In genomic region chrX:74367512-74367911, GRCm38 (mm10) we compare ENCODE assay signal across 8 mouse cellular contexts. TPM values are rescaled to one million over a fixed set of nuclear protein-coding genes. Genes with fewer than 3 reads are reported as not detected.
DNase-seq lines count a peak whose midpoint lies in the region; ATAC-seq and TF ChIP-seq lines count a peak whose summit lies in the region.

No protein-coding gene starts in this region.

- no peaks in the 10 kb centered on the region for H3K36me3 ChIP-seq in kidney, adult 2 months (ENCODE audit: control insufficient read depth, insufficient read depth, low read length)
- H3K36me3 ChIP-seq in hindbrain, embryonic 11.5 days (ENCODE audit: control insufficient read depth, insufficient read depth, low read length): no peaks in the 10 kb centered on the region
- H3K36me3 ChIP-seq in midbrain, embryonic 11.5 days (ENCODE audit: control insufficient read depth, insufficient read depth, low read length): no peaks in the 10 kb centered on the region

- 47% methylated on average over 10 of the region's 10 CpGs for WGBS in kidney, adult 2 months
- 75% methylated on average over 10 of the region's 10 CpGs for WGBS in hindbrain, embryonic 11.5 days
- WGBS in midbrain, embryonic 11.5 days: 74% methylated on average over 10 of the region's 10 CpGs

- H3K4me3 ChIP-seq in kidney, adult 2 months (ENCODE audit: insufficient read depth, low read depth, low read length): peak overlapping the region; percentile 80
- peak overlapping the region; percentile 89 for H3K4me3 ChIP-seq in bone marrow macrophage, adult 2 months (ENCODE audit: insufficient read depth, low read length)
- peak overlapping the region; percentile 56 for H3K4me3 ChIP-seq in hindbrain, embryonic 11.5 days (ENCODE audit: low read depth, low read length)
- H3K4me3 ChIP-seq in midbrain, embryonic 11.5 days (ENCODE audit: low read depth, low read length): peak overlapping the region; percentile 59

- H3K4me1 ChIP-seq in kidney, adult 2 months (ENCODE audit: control insufficient read depth, insufficient read depth, low read length): peaks cover 9% of the 10 kb centered on the region; the same call in 1 of the 2 replicates
- peaks cover 21% of the 10 kb centered on the region for H3K4me1 ChIP-seq in bone marrow macrophage, adult 2 months (ENCODE audit: control insufficient read depth, insufficient read depth, low read length)
- 0 out of 2 replicates have a peak, but pooled peaks cover 2% of the 10 kb centered on the region for H3K4me1 ChIP-seq in hindbrain, embryonic 11.5 days (replicated peaks; ENCODE audit: control insufficient read depth, insufficient read depth, low read length)
- peaks cover 6% of the 10 kb centered on the region for H3K4me1 ChIP-seq in midbrain, embryonic 11.5 days (ENCODE audit: control insufficient read depth, insufficient read depth, low read length)

- peak overlapping the region; percentile 77 for H3K9ac ChIP-seq in hindbrain, embryonic 11.5 days (ENCODE audit: low read depth, low read length)
- peak overlapping the region; percentile 76 for H3K9ac ChIP-seq in midbrain, embryonic 11.5 days (ENCODE audit: low read length)

- no peaks in the 10 kb centered on the region for H3K9me3 ChIP-seq in hindbrain, embryonic 11.5 days (ENCODE audit: control insufficient read depth, low read length)
- no peaks in the 10 kb centered on the region for H3K9me3 ChIP-seq in midbrain, embryonic 11.5 days (ENCODE audit: control insufficient read depth, low read length)

- H3K4me2 ChIP-seq in hindbrain, embryonic 11.5 days (replicated peaks; ENCODE audit: low read depth, low read length): peak overlapping the region; percentile 53
- H3K4me2 ChIP-seq in midbrain, embryonic 11.5 days: peak overlapping the region; percentile 61

- DNase-seq in kidney, adult 2 months: no peak
- DNase-seq in kidney, adult 8-10 months: no peak
- no peak for DNase-seq in hindbrain, embryonic 11.5 days (ENCODE audit: low spot score)
- peak; percentile 83 for DNase-seq in midbrain, embryonic 11.5 days (ENCODE audit: low spot score, missing footprints)
- DNase-seq in right cerebral cortex, postnatal 10 days (ENCODE audit: low spot score in 2 of 2): no peak
- no peak for DNase-seq in urinary bladder, postnatal 36 days (ENCODE audit: low spot score in 2 of 2)
- no peak for DNase-seq in T-cell, adult 2 months (ENCODE audit: low spot score)

- H3K27ac ChIP-seq in kidney, adult 2 months (ENCODE audit: insufficient read depth, low read depth, low read length): peak overlapping the region; percentile 74
- no peak overlapping the region for H3K27ac ChIP-seq in bone marrow macrophage, adult 2 months (ENCODE audit: insufficient read depth, low read depth, low read length)
- H3K27ac ChIP-seq in hindbrain, embryonic 11.5 days (ENCODE audit: low read depth, low read length): no peak overlapping the region
- no peak overlapping the region for H3K27ac ChIP-seq in midbrain, embryonic 11.5 days (ENCODE audit: low read depth, low read length)

- no peaks in the 10 kb centered on the region for H3K27me3 ChIP-seq in kidney, adult 2 months (replicated peaks; ENCODE audit: control insufficient read depth, insufficient read depth, low read length)
- no peaks in the 10 kb centered on the region for H3K27me3 ChIP-seq in hindbrain, embryonic 11.5 days (ENCODE audit: control insufficient read depth, insufficient read depth, low read length)
- H3K27me3 ChIP-seq in midbrain, embryonic 11.5 days (ENCODE audit: control insufficient read depth, insufficient read depth, low read length): no peaks in the 10 kb centered on the region

- TF ChIP-seq CTCF in kidney, adult 2 months (conservative IDR thresholded peaks at IDR 0.05; ENCODE audit: insufficient read depth, insufficient read length, low read depth, low read length): no peak
- TF ChIP-seq CTCF in bone marrow macrophage, adult 2 months (IDR thresholded peaks at IDR 0.05; ENCODE audit: low read depth, low read length): no peak

- TF ChIP-seq POLR2A in kidney, adult 2 months (IDR thresholded peaks at IDR 0.05; ENCODE audit: low read depth, low read length): no peak
- TF ChIP-seq POLR2A in bone marrow macrophage, adult 2 months (IDR thresholded peaks at IDR 0.05; ENCODE audit: borderline replicate concordance, low read depth, low read length): no peak

- ATAC-seq in hindbrain, embryonic 11.5 days (ENCODE audit: low FRiP score): no peak
- no peak for ATAC-seq in midbrain, embryonic 11.5 days (ENCODE audit: low FRiP score)

RNA-seq across cellular contexts. Expression of gene Ubl4a, which starts 5.5 kb away (rescaled TPM):
- 43.3 and 50.4 TPM in 2 replicates for polyA plus RNA-seq in kidney, adult 2 months (2012; rRNA removed)
- polyA plus RNA-seq in bone marrow macrophage, adult 2 months (2012; ENCODE audit: insufficient read depth, insufficient read length, missing spikeins): 20.5 and 23.7 TPM in 2 replicates
- 68.6 and 69.9 TPM in 2 replicates for polyA plus RNA-seq in hindbrain, embryonic 11.5 days (2014; fragmentation: Nextera tagmentation; extraction: Ambion mirVana)
- polyA plus RNA-seq in midbrain, embryonic 11.5 days (2014; fragmentation: Nextera tagmentation; extraction: Ambion mirVana): 74.3 and 76.5 TPM in 2 replicates

RNA-seq across cellular contexts. Expression of gene Slc10a3, which starts 5.6 kb away (rescaled TPM):
- polyA plus RNA-seq in kidney, adult 2 months (2012; rRNA removed): 13.9 and 17.4 TPM in 2 replicates
- polyA plus RNA-seq in bone marrow macrophage, adult 2 months (2012; ENCODE audit: insufficient read depth, insufficient read length, missing spikeins): 13.5 and 15.2 TPM in 2 replicates
- polyA plus RNA-seq in hindbrain, embryonic 11.5 days (2014; fragmentation: Nextera tagmentation; extraction: Ambion mirVana): 7.4 and 7.7 TPM in 2 replicates
- 8.5 and 9.0 TPM in 2 replicates for polyA plus RNA-seq in midbrain, embryonic 11.5 days (2014; fragmentation: Nextera tagmentation; extraction: Ambion mirVana)

RNA-seq across cellular contexts. Expression of gene Lage3, which starts 14.1 kb away (rescaled TPM):
- polyA plus RNA-seq in kidney, adult 2 months (2012; rRNA removed): 78.3 and 81.7 TPM in 2 replicates
- 45.1 and 50.3 TPM in 2 replicates for polyA plus RNA-seq in bone marrow macrophage, adult 2 months (2012; ENCODE audit: insufficient read depth, insufficient read length, missing spikeins)
- 103 and 105 TPM in 2 replicates for polyA plus RNA-seq in hindbrain, embryonic 11.5 days (2014; fragmentation: Nextera tagmentation; extraction: Ambion mirVana)
- polyA plus RNA-seq in midbrain, embryonic 11.5 days (2014; fragmentation: Nextera tagmentation; extraction: Ambion mirVana): 110 and 118 TPM in 2 replicates

RNA-seq across cellular contexts. Expression of gene Fam3a, which starts 25.6 kb away (rescaled TPM):
- polyA plus RNA-seq in kidney, adult 2 months (2012; rRNA removed): 47.1 and 53.5 TPM in 2 replicates
- polyA plus RNA-seq in bone marrow macrophage, adult 2 months (2012; ENCODE audit: insufficient read depth, insufficient read length, missing spikeins): 22.2 and 26.8 TPM in 2 replicates
- polyA plus RNA-seq in hindbrain, embryonic 11.5 days (2014; fragmentation: Nextera tagmentation; extraction: Ambion mirVana): 26.9 and 29.0 TPM in 2 replicates
- 26.2 and 27.3 TPM in 2 replicates for polyA plus RNA-seq in midbrain, embryonic 11.5 days (2014; fragmentation: Nextera tagmentation; extraction: Ambion mirVana)

RNA-seq across cellular contexts. Expression of gene Ikbkg, which starts 25.6 kb away (rescaled TPM):
- polyA plus RNA-seq in kidney, adult 2 months (2012; rRNA removed): 10.7 and 11.2 TPM in 2 replicates
- polyA plus RNA-seq in bone marrow macrophage, adult 2 months (2012; ENCODE audit: insufficient read depth, insufficient read length, missing spikeins): 28.4 and 34.5 TPM in 2 replicates
- 21.7 and 25.4 TPM in 2 replicates for polyA plus RNA-seq in hindbrain, embryonic 11.5 days (2014; fragmentation: Nextera tagmentation; extraction: Ambion mirVana)
- polyA plus RNA-seq in midbrain, embryonic 11.5 days (2014; fragmentation: Nextera tagmentation; extraction: Ambion mirVana): 22.8 and 24.8 TPM in 2 replicates
